Mouse (Mus musculus) effector memory CD4-positive, alpha-beta T cell, adult 7 months (primary cell): Measurements from ENCODE around the gene Sarm1. TPM values are rescaled to one million over a fixed set of nuclear protein-coding genes. Genes with fewer than 3 reads are reported as not detected.

ENCODE experiments used
- polyA plus RNA-seq: library from polyadenylated mRNA; unstranded; fragments of 100-300 nt; shearing (Covaris generic); gene quantifications from one replicate; pipeline ENCODE4 v1.2.1, GENCODE M21; 2017

Sarm1 gene
- polyA plus RNA-seq: 2.6 TPM

GRCm38 (mm10) chr11:78497544-78498522, at the start of gene Sarm1:
Gene Sarm1, minus strand, starts transcription at chr11:78497754.

GRCm38 (mm10) chr11:78536080-78536689, 38.6 kb upstream of the Sarm1 start, which contains the start of the genes Tnfaip1 and Ift20:
Gene Tnfaip1, minus strand, starts transcription at chr11:78536332.
Gene Ift20, plus strand, starts transcription at chr11:78536361.

GRCm38 (mm10) chr11:78512025-78512957, 14.7 kb upstream of the Sarm1 start, which contains the start of the genes Tmem199 and Poldip2:
Gene Tmem199, minus strand, starts transcription at chr11:78512172.
Gene Poldip2, plus strand, starts transcription at chr11:78512193.

GRCm38 (mm10) chr11:78502909-78503650, 5.5 kb upstream of the Sarm1 start, which contains the start of gene Sebox:
Gene Sebox, plus strand, starts transcription at chr11:78503447.

GRCm38 (mm10) chr11:78499004-78499403, 1.4 kb upstream of the Sarm1 start, which contains the start of gene Vtn:
Gene Vtn, plus strand, starts transcription at chr11:78499091.

GRCm38 (mm10) chr11:78465568-78466180, 31.9 kb downstream of the Sarm1 start, which contains the start of gene Slc46a1:
Gene Slc46a1, plus strand, starts transcription at chr11:78465697.

Other genes with a start within 250 kb of the Sarm1 start
- 57.3 TPM for gene 2610507B11Rik, start 236.0 kb downstream of the Sarm1 start, polyA plus RNA-seq
- 0.52 TPM for gene BC030499, start 206.9 kb downstream of the Sarm1 start, polyA plus RNA-seq
- 0.88 TPM for gene Spag5, start 196.2 kb downstream of the Sarm1 start, polyA plus RNA-seq
- 6.8 TPM for gene Aldoc, start 174.8 kb downstream of the Sarm1 start, polyA plus RNA-seq
- 69.6 TPM for gene Pigs, start 169.3 kb downstream of the Sarm1 start, polyA plus RNA-seq
- gene Unc119, start 154.3 kb downstream of the Sarm1 start, polyA plus RNA-seq: 29.6 TPM
- gene Foxn1, start 111.2 kb downstream of the Sarm1 start, polyA plus RNA-seq: 0.30 TPM
- not detected for gene Slc13a2, start 75.5 kb downstream of the Sarm1 start, polyA plus RNA-seq
- gene Slc46a1, start 32.1 kb downstream of the Sarm1 start, polyA plus RNA-seq: 0.62 TPM
- not detected for gene Vtn, start 1.3 kb upstream of the Sarm1 start, polyA plus RNA-seq
- not detected for gene Sebox, start 5.7 kb upstream of the Sarm1 start, polyA plus RNA-seq
- 17.1 TPM for gene Tmem199, start 14.4 kb upstream of the Sarm1 start, polyA plus RNA-seq
- gene Poldip2, start 14.4 kb upstream of the Sarm1 start, polyA plus RNA-seq: 33.7 TPM
- 15.2 TPM for gene Tnfaip1, start 38.6 kb upstream of the Sarm1 start, polyA plus RNA-seq
- gene Ift20, start 38.6 kb upstream of the Sarm1 start, polyA plus RNA-seq: 61.7 TPM
- 16.8 TPM for gene Tmem97, start 53.0 kb upstream of the Sarm1 start, polyA plus RNA-seq
- 5.7 TPM for gene Nlk, start 199.6 kb upstream of the Sarm1 start, polyA plus RNA-seq